Mouse (Mus musculus): Measurements from ENCODE around the gene Lrriq3. TPM values are rescaled to one million over a fixed set of nuclear protein-coding genes. Genes with fewer than 3 reads are reported as not detected.

Lrriq3 gene
- total and polyA plus RNA-seq, 3 experiments = 0.16 to 0.42 (median 0.30) TPM

DNA sequence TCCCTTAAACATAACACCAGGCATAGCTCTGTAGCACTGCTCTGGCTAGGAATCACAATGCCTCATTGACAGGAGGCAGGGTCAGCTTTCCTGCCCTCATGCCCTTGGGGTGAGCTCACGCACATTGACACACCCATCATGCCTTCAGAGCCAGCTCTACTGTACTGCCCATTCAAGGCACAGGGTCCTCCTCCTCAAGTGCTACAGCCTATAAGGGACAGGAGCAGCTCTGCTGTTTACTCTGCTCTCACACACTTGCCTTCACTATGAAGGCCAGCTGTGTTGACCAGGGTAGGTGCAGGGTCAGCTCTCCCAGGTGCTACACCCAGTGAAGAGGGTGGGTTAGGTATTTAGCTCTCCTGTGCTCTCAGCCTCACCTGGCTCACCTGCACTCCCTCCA is 12.7 kb downstream of the Lrriq3 start:
- Histone ChIP-seq H3K79me2 (replicated peaks; ENCODE audit: control insufficient read depth, insufficient read depth, low read length) (no peaks in the 10 kb centered on the region), H3K36me3 (ENCODE audit: control insufficient read depth, insufficient read depth, low read length) (no peaks in the 10 kb centered on the region), H3K27ac (no peak overlapping the region), H3K4me1 (ENCODE audit: control insufficient read depth, insufficient read depth, low read length) (no peaks in the 10 kb centered on the region), H3K4me3 (no peak overlapping the region), H3K27me3 (ENCODE audit: control insufficient read depth, insufficient read depth, low read length) (no peaks in the 10 kb centered on the region), H3K9ac (ENCODE audit: low read depth, low read length) (no peak overlapping the region)
- intact Hi-C loops (cut with DNase I) = no loop called here
- no peak for TF ChIP-seq CTCF (IDR thresholded peaks at IDR 0.05)
- TF ChIP-seq POLR2A (IDR thresholded peaks at IDR 0.05; ENCODE audit: insufficient read depth, low read depth, low read length) = no peak
- TF ChIP-seq EP300 (IDR thresholded peaks at IDR 0.05; ENCODE audit: insufficient read depth, low read depth, low read length) = no peak
- DNase-seq = no peak
- 60% methylated on average over 1 of the region's 1 CpGs for WGBS

DNA sequence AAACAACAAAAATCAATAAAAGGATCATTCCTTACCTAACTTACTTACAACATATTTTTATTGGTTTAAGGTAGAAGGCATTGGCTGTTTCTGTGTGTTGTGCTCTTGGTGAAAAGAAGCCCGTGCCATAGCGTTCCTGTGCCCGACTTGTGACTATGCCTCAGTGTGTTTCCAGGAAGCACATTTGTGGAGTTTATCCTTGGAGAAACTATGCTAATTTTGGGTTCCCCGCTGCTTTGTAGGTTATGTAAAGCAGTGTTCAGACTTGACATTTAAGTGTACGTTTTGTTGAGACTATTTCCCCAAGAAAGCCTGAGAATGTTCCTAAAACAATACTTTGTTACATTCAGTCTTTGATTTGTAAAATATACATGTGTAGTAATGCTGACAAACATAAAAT is 44.5 kb downstream of the Lrriq3 start:
- intact Hi-C loops (cut with DNase I) = no loop called here
- 86% methylated on average over 5 of the region's 5 CpGs for WGBS
- no peaks in the 10 kb centered on the region for H3K79me2 ChIP-seq (replicated peaks; ENCODE audit: control insufficient read depth, insufficient read depth, low read length)
- no peaks in the 10 kb centered on the region for H3K36me3 ChIP-seq (ENCODE audit: control insufficient read depth, insufficient read depth, low read length)
- H3K27ac ChIP-seq = no peak overlapping the region
- H3K27me3 ChIP-seq (ENCODE audit: control insufficient read depth, insufficient read depth, low read length) = no peaks in the 10 kb centered on the region
- no peaks in the 10 kb centered on the region for H3K4me1 ChIP-seq (ENCODE audit: control insufficient read depth, insufficient read depth, low read length)
- no peak overlapping the region for H3K4me3 ChIP-seq
- no peak overlapping the region for H3K9ac ChIP-seq (ENCODE audit: low read depth, low read length)
- DNase-seq = no peak
- TF ChIP-seq POLR2A (IDR thresholded peaks at IDR 0.05; ENCODE audit: insufficient read depth, low read depth, low read length) (no peak), CTCF (IDR thresholded peaks at IDR 0.05) (no peak), EP300 (IDR thresholded peaks at IDR 0.05; ENCODE audit: insufficient read depth, low read depth, low read length) (no peak)

DNA sequence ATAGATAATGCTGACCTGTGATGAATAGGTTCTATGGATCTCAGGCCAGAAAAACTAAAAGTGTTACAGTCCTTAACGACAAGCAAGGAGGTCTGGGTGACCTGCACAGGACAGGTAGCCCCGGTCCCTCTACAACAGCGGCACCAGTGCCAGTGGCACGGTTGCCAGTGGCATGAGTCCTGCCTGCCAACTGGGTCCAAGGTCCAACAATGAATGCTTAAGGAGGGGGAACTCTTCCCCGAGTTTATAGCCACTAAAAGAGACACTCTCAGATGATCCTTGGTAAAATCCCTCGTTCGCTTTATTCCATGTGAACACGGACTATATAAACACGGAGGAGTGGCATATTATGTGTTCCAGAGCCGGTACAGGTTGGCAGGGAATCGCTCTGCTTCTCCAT is 47.8 kb downstream of the Lrriq3 start:
- Histone ChIP-seq H3K36me3 (ENCODE audit: control insufficient read depth, insufficient read depth, low read length) (no peaks in the 10 kb centered on the region), H3K4me1 (ENCODE audit: control insufficient read depth, insufficient read depth, low read length) (no peaks in the 10 kb centered on the region), H3K27ac (no peak overlapping the region), H3K9ac (ENCODE audit: low read depth, low read length) (no peak overlapping the region), H3K79me2 (replicated peaks; ENCODE audit: control insufficient read depth, insufficient read depth, low read length) (no peaks in the 10 kb centered on the region), H3K27me3 (ENCODE audit: control insufficient read depth, insufficient read depth, low read length) (no peaks in the 10 kb centered on the region), H3K4me3 (no peak overlapping the region)
- no peak for TF ChIP-seq EP300 (IDR thresholded peaks at IDR 0.05; ENCODE audit: insufficient read depth, low read depth, low read length)
- no peak for TF ChIP-seq CTCF (IDR thresholded peaks at IDR 0.05)
- no peak for TF ChIP-seq POLR2A (IDR thresholded peaks at IDR 0.05; ENCODE audit: insufficient read depth, low read depth, low read length)
- DNase-seq = no peak
- 73% methylated on average over 11 of the region's 11 CpGs for WGBS
- intact Hi-C loops (cut with DNase I) = no loop called here

DNA sequence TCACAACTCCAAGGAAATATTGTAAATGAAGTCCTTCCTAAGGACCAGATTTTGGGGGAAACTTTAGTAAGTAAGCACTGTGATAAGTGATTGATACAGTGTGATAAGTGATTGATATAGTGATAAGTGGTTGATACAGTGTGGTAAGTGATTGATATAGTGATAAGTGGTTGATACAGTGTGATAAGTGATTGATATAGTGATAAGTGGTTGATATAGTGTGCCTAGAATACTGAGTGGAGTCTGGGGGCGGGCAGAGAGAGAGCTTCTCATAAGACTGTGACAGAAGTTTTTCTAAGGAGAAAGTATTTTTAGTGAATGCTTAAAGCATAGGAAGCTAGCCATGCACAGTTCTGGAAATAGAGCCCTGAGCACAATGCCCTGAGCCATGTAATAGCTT is 51.1 kb downstream of the Lrriq3 start:
- H3K4me1 ChIP-seq (ENCODE audit: control insufficient read depth, insufficient read depth, low read length) = no peaks in the 10 kb centered on the region
- H3K36me3 ChIP-seq (ENCODE audit: control insufficient read depth, insufficient read depth, low read length) = no peaks in the 10 kb centered on the region
- H3K4me3 ChIP-seq = no peak overlapping the region
- H3K79me2 ChIP-seq (replicated peaks; ENCODE audit: control insufficient read depth, insufficient read depth, low read length) = no peaks in the 10 kb centered on the region
- H3K27me3 ChIP-seq (ENCODE audit: control insufficient read depth, insufficient read depth, low read length) = no peaks in the 10 kb centered on the region
- no peak overlapping the region for H3K27ac ChIP-seq
- no peak overlapping the region for H3K9ac ChIP-seq (ENCODE audit: low read depth, low read length)
- intact Hi-C loops (cut with DNase I) = no loop called here
- WGBS = 73% methylated on average over 1 of the region's 1 CpGs
- TF ChIP-seq POLR2A (IDR thresholded peaks at IDR 0.05; ENCODE audit: insufficient read depth, low read depth, low read length) (no peak), CTCF (IDR thresholded peaks at IDR 0.05) (no peak), EP300 (IDR thresholded peaks at IDR 0.05; ENCODE audit: insufficient read depth, low read depth, low read length) (no peak)
- no peak for DNase-seq

DNA sequence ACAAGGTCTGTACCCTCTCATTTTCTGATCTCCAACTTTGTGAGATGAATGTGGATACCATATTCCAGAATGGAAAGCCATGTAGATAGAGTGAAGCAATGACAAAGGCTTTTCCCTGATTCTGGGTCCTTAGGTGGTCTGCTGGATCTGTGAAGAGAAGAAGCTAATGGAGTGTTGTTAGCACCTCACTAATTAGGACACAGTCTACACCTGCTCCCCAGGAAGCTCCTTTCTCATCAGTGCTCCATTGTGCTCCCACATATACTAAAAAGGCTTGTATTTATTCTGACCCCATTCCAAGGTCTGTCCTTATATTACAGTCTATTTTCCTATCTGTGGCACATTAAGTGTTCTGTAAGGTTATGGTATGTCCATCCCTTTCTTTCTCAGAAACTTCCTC is 68.6 kb downstream of the Lrriq3 start:
- no peaks in the 10 kb centered on the region for H3K36me3 ChIP-seq (ENCODE audit: control insufficient read depth, insufficient read depth, low read length)
- H3K4me3 ChIP-seq = no peak overlapping the region
- TF ChIP-seq POLR2A (IDR thresholded peaks at IDR 0.05; ENCODE audit: insufficient read depth, low read depth, low read length) (no peak), CTCF (IDR thresholded peaks at IDR 0.05) (no peak), EP300 (IDR thresholded peaks at IDR 0.05; ENCODE audit: insufficient read depth, low read depth, low read length) (no peak)
- H3K27ac ChIP-seq = no peak overlapping the region
- H3K4me1 ChIP-seq (ENCODE audit: control insufficient read depth, insufficient read depth, low read length) = no peaks in the 10 kb centered on the region
- intact Hi-C loops (cut with DNase I) = no loop called here
- H3K9ac ChIP-seq (ENCODE audit: low read depth, low read length) = no peak overlapping the region
- DNase-seq = no peak
- H3K27me3 ChIP-seq (ENCODE audit: control insufficient read depth, insufficient read depth, low read length) = no peaks in the 10 kb centered on the region
- no peaks in the 10 kb centered on the region for H3K79me2 ChIP-seq (replicated peaks; ENCODE audit: control insufficient read depth, insufficient read depth, low read length)

DNA sequence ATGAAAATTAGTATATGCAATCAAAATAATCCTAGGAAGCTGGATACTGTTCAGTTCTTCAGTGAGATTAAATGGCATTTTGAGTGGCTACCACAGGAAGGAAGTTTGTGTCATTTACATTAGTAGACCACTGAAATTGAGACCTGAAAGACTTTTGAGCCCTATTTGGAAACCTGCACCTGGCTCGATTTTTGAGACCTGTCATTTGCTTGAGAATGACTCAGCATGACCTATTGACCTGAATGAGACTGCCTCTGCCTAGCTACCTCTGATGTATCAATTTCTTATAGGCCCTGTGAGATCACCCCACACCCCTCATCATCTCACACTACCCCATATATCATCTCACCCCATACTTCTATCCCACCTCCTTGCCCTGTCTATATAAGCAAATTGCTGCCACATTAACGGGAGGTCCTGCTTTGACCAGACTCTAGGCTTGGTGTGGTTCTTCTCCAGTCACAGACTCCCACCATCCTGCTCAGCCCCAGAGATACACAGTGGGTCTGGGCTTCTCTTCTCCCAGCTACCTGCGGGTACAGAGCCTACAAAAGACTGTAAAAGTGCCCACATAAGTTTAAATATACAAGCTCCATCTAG is 87.2 kb downstream of the Lrriq3 start:
- no peak overlapping the region for H3K27ac ChIP-seq

More for the DNA sequence above, 87.2 kb downstream of the Lrriq3 start:
- no peaks in the 10 kb centered on the region for H3K36me3 ChIP-seq (ENCODE audit: control insufficient read depth, insufficient read depth, low read length)
- no peaks in the 10 kb centered on the region for H3K79me2 ChIP-seq (replicated peaks; ENCODE audit: control insufficient read depth, insufficient read depth, low read length)
- DNase-seq = no peak
- TF ChIP-seq POLR2A (IDR thresholded peaks at IDR 0.05; ENCODE audit: insufficient read depth, low read depth, low read length) = no peak
- H3K4me3 ChIP-seq = no peak overlapping the region
- WGBS = 66% methylated on average over 3 of the region's 3 CpGs
- no peaks in the 10 kb centered on the region for H3K27me3 ChIP-seq (ENCODE audit: control insufficient read depth, insufficient read depth, low read length)
- no peaks in the 10 kb centered on the region for H3K4me1 ChIP-seq (ENCODE audit: control insufficient read depth, insufficient read depth, low read length)
- intact Hi-C loops (cut with DNase I) = loop anchor here (10.0 kb wide), 1 partner anchor 136 kb away; no protein-coding TSS in a partner anchor
- H3K9ac ChIP-seq (ENCODE audit: low read depth, low read length) = no peak overlapping the region

Measured in heart, adult 2 months (tissue).